Mouse (Mus musculus): ENCODE measurements around the gene Spata7. TPM values are rescaled to one million over a fixed set of nuclear protein-coding genes. Genes with fewer than 3 reads are reported as not detected.

Gene Spata7
- polyA plus RNA-seq (2017; shearing (Covaris generic)): 1.2 TPM

DNA sequence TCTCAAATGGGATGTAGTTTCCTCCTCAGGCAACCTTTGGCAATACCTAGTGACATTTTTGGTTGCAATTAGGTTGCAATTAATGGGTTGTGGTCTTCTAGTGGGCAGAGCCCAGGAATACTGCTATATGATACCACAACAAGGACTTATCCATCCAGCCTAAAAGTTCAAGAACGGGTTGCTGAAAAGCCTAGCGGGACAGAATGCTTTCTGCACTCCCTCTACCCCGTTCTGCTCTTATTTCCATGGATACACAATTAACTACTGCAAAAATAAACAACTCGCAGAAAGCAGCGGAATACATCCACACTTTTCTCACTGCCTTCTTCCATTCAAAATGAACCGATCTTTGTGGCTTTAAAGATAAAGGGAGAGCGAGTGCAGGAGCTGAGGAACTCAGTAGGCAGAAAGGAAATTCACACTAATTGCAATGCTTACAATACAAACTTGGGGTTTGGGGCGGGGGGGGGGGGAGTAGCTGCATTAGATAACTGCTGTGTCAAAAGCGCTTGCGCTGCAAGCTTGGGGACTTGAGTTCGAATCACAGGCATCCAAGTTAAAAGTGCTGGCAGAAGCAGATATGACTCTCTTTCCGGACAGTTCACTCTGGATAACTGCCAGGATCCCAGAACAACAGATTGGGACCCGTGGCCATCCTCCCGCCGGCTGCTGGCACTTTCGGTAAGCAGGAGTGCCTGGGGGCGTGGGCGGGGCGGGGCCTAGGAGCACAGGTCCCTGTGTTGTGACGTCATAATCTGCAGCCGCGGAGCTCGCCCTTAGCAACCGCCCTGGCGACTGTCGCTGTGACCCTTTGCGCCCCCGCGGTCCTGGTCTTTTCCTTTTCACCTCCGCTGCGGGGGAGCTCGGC, at the start of gene Spata7:
Gene Spata7 (plus strand): TSS at position 766 of the 868 bp plus-strand sequence.

Other genes starting within 250 kb of the Spata7 start
- gene Kcnk10, start 49.8 kb upstream of the Spata7 start, polyA plus RNA-seq (2017; shearing (Covaris generic)): 0.10 TPM
- 4.6 TPM for gene Ptpn21, start 109.2 kb downstream of the Spata7 start, polyA plus RNA-seq (2017; shearing (Covaris generic))
- 150 TPM for gene Zc3h14, start 118.8 kb downstream of the Spata7 start, polyA plus RNA-seq (2017; shearing (Covaris generic))